Mouse (Mus musculus) lung, postnatal 4 days (tissue): ENCODE measurements around the gene Rnf19b.

Source experiments
- DNase-seq, 2 experiments: peaks; one replicate each; pipeline ENCODE4 v3.0.0; 2021

Rnf19b gene

DNA sequence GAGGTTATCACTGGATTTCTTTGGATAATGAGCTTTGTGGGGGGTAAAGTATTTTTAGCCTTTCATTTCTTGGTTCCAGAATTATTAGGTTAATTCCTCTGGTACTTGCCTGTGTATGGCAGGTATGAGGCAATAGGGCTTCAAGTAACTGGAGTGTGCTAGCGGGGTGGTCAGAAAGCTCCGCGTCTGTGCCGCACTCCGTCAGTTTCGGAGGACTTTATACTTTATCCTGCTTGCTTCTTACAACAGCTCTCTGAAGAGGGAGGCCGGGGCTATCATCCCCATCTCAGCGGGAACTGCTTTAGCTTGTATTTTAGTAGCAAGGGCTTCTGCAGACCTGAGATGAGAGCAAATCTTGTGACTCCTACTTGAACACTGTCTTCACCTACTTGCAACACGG is 21.1 kb downstream of the Rnf19b start:
- DNase-seq, result no peak

- no peak for DNase-seq
Measured at GRCm38 (mm10) chr4:129081041-129081440, 23.0 kb downstream of the Rnf19b start.

DNA sequence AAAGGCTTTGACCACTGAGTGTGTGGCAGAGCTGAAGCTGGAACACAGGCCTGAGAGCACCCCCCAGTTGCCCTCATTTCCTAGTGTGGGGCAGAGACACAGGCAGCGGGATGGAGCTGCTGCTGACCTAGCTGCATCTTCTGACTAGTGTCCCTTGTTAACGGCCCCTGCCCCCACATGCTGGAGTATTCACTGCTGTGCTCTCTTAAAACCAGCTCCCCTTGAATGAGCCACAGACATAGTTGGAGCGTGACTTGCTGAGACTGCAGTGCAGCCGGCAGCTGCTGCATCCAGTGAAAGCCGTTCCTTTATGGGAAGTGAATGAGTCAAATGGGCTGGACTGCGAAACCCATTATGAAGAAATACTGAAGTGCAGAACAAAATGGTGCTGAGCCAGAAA is 23.4 kb downstream of the Rnf19b start:
- peak; percentile 38 to 44 for DNase-seq

- DNase-seq, result no peak
Measured at GRCm38 (mm10) chr4:129081939-129082338, 23.9 kb downstream of the Rnf19b start.

- DNase-seq, result peak; percentile 76 to 82
Measured at GRCm38 (mm10) chr4:129082379-129083115, 24.5 kb downstream of the Rnf19b start.

DNA sequence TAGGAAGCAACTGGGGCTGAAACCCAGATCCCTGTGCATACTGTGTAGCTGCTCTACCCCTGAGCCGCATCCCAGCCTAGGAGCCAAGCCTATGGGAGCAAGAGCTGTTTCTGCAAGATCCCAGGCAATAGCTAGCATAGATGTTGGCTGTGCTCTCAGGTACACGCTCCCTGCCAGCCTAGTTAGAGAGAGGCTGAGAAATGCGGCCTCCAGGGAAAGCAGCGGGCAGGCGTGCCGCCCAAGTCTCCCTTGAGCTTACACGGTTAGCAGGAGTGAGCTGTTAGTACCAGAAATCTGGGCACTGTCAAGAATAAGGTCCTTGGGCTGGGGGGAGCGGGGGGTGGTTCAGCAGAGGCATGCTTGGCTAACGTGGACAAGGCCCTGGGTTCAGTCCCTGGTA is 26.8 kb downstream of the Rnf19b start:
- no peak for DNase-seq

DNA sequence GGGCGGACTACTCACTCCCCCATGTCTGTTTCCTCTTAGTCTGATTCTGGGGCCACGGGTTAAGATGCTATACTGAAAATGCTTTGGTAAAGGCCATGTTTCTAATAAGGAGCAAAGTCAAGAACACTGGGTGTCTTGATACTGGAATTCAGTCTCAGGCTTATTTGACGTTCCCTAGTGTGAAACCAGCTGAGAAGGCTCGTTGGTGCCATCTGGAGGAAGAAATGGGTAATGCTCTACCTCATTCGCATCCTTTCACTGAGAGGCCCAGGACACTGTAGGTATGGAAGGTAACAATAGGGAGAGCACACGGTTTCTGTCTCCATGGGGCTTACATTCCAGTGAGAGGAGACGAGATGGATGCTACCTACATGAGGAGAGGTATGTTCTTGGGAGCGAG is 28.0 kb downstream of the Rnf19b start:
- peak in 1 of 2 experiments; percentile 80 for DNase-seq

DNA sequence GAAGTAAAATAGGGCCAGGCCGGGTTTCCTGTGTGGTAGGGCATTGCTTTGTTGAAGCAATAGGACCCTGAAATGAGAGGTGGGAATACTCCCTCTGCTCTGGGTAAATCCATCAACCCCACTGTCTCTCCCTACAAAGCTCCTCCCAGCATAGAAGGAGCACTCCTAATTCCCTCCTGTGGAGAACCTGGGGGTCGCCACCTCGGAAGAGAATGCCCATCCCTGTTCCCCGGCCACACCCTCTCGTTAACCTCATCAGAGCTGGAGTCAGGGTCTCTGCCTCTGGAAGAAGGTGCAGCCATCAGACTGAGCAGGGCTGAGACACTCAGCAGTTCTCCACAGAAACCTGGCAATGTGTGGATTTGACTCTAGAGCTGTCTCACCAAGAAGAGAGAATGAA is 29.8 kb downstream of the Rnf19b start:
- DNase-seq, result no peak

DNA sequence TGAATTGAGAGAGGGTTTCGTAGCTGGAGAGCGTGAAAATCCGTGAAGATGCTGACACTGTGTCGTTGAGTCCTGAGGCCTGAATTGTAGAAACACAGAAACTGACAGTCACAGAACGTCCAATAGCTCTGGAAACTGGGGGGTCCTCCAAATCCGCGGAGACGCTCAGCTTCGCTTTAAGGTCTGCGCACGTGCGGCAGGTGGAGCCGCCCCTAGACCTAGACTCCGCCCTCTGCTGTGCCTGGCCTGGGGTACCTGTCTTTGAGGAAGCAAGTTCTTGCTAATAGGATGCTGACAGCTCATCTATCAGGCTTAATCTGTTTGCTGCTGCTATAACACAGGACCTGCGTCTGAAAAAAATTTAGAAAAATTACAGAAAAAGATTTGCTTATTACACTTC is 37.2 kb downstream of the Rnf19b start:
- DNase-seq, result no peak

DNA sequence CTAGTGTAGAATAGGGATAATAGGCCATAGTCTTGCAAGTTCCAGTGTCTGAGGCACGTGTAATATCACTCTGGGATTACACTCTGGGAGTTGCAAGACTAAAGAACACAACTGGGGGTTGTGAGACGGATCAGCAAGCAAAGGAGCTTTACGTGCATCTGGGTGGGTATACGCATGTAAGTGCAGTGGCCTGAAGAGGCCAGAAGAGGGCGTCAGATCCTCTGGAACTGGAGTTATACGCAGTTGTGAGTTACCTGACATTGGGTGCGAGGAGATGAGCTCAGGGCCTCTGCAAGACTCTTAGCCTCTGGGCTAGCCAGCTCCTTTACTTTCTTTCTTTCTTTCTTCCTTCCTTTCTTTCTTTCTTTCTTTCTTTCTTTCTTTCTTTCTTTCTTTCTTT is 38.9 kb downstream of the Rnf19b start:
- no peak for DNase-seq

- no peak for DNase-seq
Measured at GRCm38 (mm10) chr4:129102133-129102829, 44.2 kb downstream of the Rnf19b start.

GRCm38 (mm10) chr4:129105356-129105755 is 47.3 kb downstream of the Rnf19b start, which contains the start of gene Tmem54:
Gene Tmem54 (plus strand): TSS chr4:129105548.
- peak; percentile 48 to 62 for DNase-seq

GRCm38 (mm10) chr4:129106073-129106472 is 48.0 kb downstream of the Rnf19b start:
- no peak for DNase-seq

DNA sequence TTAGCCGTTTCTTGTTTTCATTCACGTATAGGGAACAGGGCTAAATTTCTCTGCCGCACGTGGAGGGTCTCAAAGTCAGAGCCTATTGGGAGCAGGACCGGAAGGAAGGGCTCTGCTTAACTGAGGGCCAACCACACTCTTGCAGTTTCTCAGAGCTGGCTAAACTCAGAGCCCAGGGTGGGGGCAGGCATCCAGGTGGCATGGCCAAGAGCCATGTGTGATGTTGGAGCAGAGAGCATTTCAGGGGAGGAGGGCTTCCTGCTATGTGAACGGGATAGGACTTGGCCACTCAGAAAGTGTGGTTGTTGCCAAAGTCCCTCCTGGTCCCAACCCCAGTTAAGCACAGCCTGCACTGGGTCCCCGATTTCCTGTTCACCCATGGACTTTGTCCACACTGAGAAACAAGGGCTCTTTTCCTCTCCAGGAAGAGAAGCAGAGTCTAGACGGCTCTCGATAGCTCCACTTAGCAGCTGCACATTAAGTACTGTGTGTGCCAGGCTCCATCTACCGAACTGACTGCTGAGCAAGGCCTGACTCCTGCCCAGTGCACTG is 49.4 kb downstream of the Rnf19b start:
- DNase-seq, result no peak

DNA sequence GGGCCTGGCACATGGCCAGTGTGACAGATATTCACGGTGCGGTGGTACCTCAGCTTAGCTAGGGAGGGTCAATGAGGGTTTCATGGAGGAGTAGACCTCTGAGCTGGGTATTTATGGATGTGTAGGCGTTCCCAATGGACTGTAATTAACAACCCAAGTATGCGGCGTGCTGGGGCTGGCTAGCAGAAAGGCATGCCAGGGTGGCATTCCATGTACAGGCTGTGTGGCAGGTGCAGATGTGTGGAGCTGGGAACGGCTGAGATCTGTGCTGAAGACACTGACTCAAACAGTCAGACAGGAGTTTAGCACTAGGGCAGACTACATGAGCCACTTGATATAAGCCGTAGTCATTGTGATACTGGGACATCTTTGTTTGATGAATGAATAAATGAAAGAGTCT is 50.6 kb downstream of the Rnf19b start:
- DNase-seq, result no peak

DNA sequence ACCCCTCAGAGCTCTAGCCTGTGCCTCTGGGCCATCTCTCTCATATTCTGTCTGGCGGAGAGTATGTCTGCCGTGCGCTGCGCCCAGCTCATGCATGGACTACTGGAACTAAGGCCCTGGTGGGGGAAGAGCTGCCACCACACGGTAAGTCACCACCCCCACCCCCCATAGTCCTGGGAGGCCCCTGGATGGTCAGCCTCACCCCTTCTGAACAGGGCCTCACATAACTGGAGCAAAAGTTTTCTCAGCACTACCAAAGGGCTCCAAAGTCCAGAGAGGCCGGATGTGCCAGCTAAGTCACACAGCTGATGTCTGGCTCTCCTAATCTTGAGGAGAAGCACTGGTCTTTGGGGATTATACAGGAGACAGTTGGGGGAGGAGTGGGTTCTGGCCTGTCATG is 52.7 kb downstream of the Rnf19b start:
- no peak for DNase-seq

DNA sequence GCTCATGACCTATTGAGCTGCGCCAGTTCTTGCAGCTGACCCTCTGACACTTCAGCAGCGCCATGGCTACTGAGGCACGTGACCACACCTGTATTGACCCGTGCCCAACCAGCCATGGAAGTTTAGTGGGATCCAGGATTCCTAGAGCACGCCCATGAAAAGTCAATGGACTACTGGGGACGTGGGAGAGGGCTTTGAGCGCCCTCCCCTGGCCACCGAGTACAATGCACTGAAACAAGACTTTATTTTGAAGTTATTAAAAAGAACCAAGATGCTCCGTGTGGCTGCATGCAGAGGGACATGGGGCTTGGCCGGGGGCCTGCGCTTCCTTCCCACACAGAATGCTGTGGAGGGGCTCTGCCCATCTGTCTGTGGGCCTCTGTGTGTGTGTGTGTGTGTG is 53.3 kb downstream of the Rnf19b start:
- DNase-seq, result no peak

- no peak for DNase-seq
Measured at GRCm38 (mm10) chr4:129112231-129112630, 54.2 kb downstream of the Rnf19b start.

DNA sequence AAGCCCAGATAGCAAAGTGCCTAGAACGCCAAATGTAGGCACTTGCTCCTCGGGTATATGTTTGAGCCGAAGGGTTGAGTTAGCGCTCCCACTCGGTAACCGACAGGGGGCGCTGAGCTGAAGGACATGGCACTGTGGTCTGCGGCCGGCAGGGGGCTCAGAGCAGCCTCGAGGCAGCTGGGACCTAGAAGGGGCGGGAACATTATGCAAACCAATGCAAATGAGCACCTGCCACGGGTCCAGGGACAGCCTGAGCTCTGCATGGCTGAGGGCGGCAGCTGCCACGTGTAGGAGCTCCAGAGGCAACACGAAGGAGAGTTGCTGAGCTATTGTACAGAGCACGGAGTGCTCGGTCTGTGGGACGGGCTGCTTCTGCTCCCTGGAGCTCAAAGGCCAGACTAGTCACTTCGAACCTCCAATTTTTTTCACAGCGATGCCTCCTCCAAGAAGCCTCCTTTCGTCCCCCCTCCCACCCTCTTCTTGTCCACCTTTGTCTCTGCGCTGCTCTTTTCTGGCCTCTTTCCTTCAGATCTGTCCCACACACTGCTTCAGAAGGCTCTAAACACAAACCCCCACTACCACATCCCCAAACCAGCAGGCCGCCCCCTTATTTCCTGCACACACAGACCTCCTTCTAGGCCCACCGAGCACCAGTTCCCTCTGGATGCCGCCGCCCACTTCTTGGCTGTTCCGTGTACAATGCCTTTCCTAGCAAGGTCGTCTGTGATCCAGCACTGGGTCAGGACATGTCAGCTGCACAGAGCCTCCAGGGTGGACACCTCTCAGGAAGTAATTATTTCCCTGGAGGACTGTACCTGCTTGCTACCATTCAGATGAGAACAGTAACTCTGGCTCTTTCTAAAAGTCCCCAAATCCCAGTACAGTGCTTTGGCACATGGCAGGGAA is 55.3 kb downstream of the Rnf19b start:
- DNase-seq, result peak; percentile 78 to 80

GRCm38 (mm10) chr4:129116703-129117102 is 58.6 kb downstream of the Rnf19b start:
- DNase-seq, result no peak

DNA sequence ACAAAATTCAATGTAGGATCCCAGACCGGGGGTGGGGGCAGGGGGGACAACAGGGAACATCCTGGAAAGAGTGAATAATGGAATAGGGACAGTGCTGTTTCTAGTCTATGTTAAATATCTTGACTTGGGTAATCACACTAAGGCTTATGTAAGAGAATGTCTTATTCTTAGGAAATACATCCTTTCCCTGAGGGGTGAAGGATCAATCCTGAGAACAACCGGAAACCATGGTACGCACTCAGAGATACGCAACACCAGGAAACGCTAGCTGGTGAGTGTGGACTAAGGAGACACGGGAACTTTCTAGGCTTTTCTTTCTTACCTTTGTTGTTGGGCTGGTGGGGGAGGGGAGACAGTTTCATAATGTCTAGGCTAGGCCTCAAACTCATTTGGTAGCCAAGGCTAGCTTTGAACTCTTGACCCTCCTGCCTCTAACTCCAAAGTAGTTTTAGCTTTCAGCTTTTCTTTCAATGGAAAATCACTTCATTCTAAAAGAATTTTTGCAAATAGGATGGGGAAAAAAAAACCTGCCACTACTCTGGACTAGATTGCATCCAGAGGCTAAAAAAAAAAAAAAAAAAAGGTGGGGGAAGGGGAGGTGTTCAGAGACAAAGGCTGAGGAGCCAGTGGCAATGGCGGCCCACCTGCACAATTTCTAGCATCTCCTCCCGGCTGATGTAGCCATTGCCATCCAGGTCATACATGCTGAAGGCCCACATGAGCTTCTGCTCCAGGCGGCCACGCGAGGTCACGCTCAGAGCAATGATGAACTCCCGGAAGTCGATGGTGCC is 59.8 kb downstream of the Rnf19b start:
- no peak for DNase-seq

DNA sequence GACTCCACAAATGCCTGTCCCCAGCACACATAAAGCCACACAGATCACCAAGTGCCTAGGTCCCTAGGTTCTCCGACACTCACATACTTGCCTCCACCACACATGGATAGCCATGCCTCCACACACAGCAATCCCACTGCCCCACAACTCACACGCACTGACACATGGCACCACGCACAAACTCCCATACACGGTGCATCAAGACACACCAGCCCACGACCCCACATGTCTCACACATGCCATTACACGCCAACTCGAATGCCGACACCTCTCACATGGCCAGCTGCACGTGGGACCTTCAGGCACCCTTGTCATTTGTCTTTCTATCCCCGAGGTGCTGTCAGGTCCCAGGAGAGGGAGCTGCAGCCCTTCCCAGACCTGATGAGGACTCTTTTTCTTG is 61.6 kb downstream of the Rnf19b start:
- DNase-seq, result peak in 1 of 2 experiments; percentile 14
